In the genomic region with DNA sequence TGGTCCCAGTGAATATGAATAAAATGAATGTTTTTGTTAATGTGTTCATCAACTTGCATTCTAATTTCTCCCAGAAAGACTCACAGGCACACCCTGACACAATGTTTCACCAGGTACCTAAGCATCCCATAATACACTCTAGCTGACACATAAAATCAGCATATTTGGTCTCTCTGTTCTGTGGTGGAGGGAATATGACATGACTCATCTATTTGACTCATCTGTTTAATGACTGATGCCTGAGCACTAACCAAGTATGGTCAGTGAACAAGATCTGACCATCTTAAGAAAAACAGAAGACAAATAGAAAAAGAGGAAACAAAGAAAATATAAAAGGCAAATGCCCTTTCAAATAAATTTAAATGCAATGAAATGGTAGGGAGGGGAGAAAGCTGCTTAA, we compare ENCODE assay signal across 20 mouse cellular contexts.
"Had no signal": no experiment of that assay in that cellular context is flagged by ENCODE, and none has a peak within 500 bp of the region (broad histone marks: within the 10 kb centered on the region; RNA-seq: fewer than 3 reads in every experiment).

No protein-coding gene starts in this region.

- H3K4me2 ChIP-seq: lung, embryonic 15.5 days; midbrain, embryonic 11.5 days; midbrain, embryonic 13.5 days; midbrain, embryonic 15.5 days; neural tube, embryonic 13.5 days; neural tube, embryonic 15.5 days; stomach, embryonic 15.5 days had no signal

- H3K36me3 ChIP-seq: lung, embryonic 15.5 days; midbrain, embryonic 13.5 days; midbrain, embryonic 15.5 days; neural tube, embryonic 13.5 days; neural tube, embryonic 15.5 days; stomach, embryonic 15.5 days had no signal

- H3K27me3 ChIP-seq: lung, embryonic 15.5 days; megakaryocyte, embryonic 14.5 days; midbrain, embryonic 13.5 days; midbrain, embryonic 15.5 days; neural tube, embryonic 13.5 days; neural tube, embryonic 15.5 days; stomach, embryonic 15.5 days had no signal

- H3K4me3 ChIP-seq: lung, embryonic 15.5 days; megakaryocyte, embryonic 14.5 days; midbrain, embryonic 13.5 days; midbrain, embryonic 15.5 days; neural tube, embryonic 13.5 days; neural tube, embryonic 15.5 days; stomach, embryonic 15.5 days had no signal

- DNase-seq: liver, postnatal 0 days; lung, adult 2 months; lung, postnatal 14 days; lung, postnatal 36 days; retina, postnatal 1 day; right cerebral cortex, adult 18-20 months; right cerebral cortex, postnatal 25 days; right cerebral cortex, postnatal 4 days; spleen, adult 18-20 months; thymus, adult 2 months; thymus, postnatal 25 days; thymus, postnatal 4 days had no signal
